Mouse (Mus musculus): ENCODE measurements around the gene Acot6. TPM values are rescaled to one million over a fixed set of nuclear protein-coding genes. Genes with fewer than 3 reads are reported as not detected.

Gene Acot6
- polyA plus RNA-seq, 1 experiment from 2014 or later = 1.1 TPM

DNA sequence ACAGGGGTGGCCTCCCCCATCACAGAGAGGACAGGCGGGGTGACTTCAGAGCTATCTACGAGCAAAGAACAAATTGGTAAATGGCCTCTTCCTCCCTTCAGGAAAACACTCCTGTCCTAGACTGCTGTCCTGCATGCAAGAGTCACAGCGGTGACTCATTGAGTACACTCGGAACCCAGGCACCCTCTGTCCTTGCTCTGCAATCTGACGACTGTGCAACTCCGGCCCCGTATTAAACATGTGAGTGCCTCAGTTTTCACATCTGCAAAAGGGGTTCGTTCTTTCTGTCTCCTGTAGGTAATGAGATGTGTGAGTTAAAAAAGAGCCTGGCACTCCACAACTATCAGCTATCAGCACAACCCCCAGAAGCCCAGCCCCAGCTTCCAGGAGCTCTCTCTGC, 60.0 kb downstream of the Acot6 start:
- Histone ChIP-seq H3K36me3 (ENCODE audit: control insufficient read depth, insufficient read depth, low read length) (peaks cover 31% of the 10 kb centered on the region), H3K4me3 (ENCODE audit: low read depth, low read length) (no peak overlapping the region), H3K4me2 (ENCODE audit: low read depth, severe bottlenecking) (no peak overlapping the region), H3K9ac (ENCODE audit: low read length) (no peak overlapping the region), H3K27ac (replicated peaks; ENCODE audit: low read depth, low read length) (no peak overlapping the region), H3K9me3 (ENCODE audit: control insufficient read depth, low read length) (no peaks in the 10 kb centered on the region), H3K27me3 (ENCODE audit: control insufficient read depth, insufficient read depth, low read length) (no peaks in the 10 kb centered on the region), H3K4me1 (ENCODE audit: control insufficient read depth, insufficient read depth, low read length) (peaks cover 5% of the 10 kb centered on the region; the same call in 1 of the 2 replicates)
- DNase-seq (ENCODE audit: low spot score) = no peak
- no peak for ATAC-seq (ENCODE audit: insufficient number of reproducible peaks, low FRiP score, low TSS enrichment, low read depth)
- 95% methylated on average over 8 of the region's 8 CpGs for WGBS

Other genes starting within 250 kb of the Acot6 start
- 37.6 and 38.0 TPM in 2 replicates for gene Numb, start 178.7 kb upstream of the Acot6 start, polyA plus RNA-seq (2014; fragmentation: Nextera tagmentation; extraction: Ambion mirVana)
- gene Riox1, start 150.0 kb upstream of the Acot6 start, polyA plus RNA-seq (2014; fragmentation: Nextera tagmentation; extraction: Ambion mirVana) = 19.1 and 20.1 TPM in 2 replicates
- gene Heatr4, start 115.8 kb upstream of the Acot6 start, polyA plus RNA-seq (2014; fragmentation: Nextera tagmentation; extraction: Ambion mirVana) = 0.06 TPM in 1 of 2 replicates, not detected in the other
- gene Acot2, start 112.8 kb upstream of the Acot6 start, polyA plus RNA-seq (2014; fragmentation: Nextera tagmentation; extraction: Ambion mirVana) = 15.0 and 15.2 TPM in 2 replicates
- gene Acot1, start 91.2 kb upstream of the Acot6 start, polyA plus RNA-seq (2014; fragmentation: Nextera tagmentation; extraction: Ambion mirVana) = 31.2 and 38.6 TPM in 2 replicates
- gene Acot4, start 62.3 kb upstream of the Acot6 start, polyA plus RNA-seq (2014; fragmentation: Nextera tagmentation; extraction: Ambion mirVana) = 0.08 and 0.10 TPM in 2 replicates
- gene Gm49366, start 61.7 kb upstream of the Acot6 start, polyA plus RNA-seq (2014; fragmentation: Nextera tagmentation; extraction: Ambion mirVana) = not detected in 2 replicates
- gene Acot3, start 48.5 kb upstream of the Acot6 start, polyA plus RNA-seq (2014; fragmentation: Nextera tagmentation; extraction: Ambion mirVana) = 0.27 and 0.55 TPM in 2 replicates
- not detected in 2 replicates for gene Acot5, start 31.3 kb upstream of the Acot6 start, polyA plus RNA-seq (2014; fragmentation: Nextera tagmentation; extraction: Ambion mirVana)
- gene Dnal1, start 13.7 kb downstream of the Acot6 start, polyA plus RNA-seq (2014; fragmentation: Nextera tagmentation; extraction: Ambion mirVana) = 6.1 TPM in 2 replicates
- 0.70 and 0.99 TPM in 2 replicates for gene Pnma1, start 47.8 kb downstream of the Acot6 start, polyA plus RNA-seq (2014; fragmentation: Nextera tagmentation; extraction: Ambion mirVana)
- 6.1 and 6.6 TPM in 2 replicates for gene Elmsan1, start 118.2 kb downstream of the Acot6 start, polyA plus RNA-seq (2014; fragmentation: Nextera tagmentation; extraction: Ambion mirVana)
- 11.5 and 14.0 TPM in 2 replicates for gene Ptgr2, start 184.6 kb downstream of the Acot6 start, polyA plus RNA-seq (2014; fragmentation: Nextera tagmentation; extraction: Ambion mirVana)
- 111 and 125 TPM in 2 replicates for gene Zfp410, start 216.2 kb downstream of the Acot6 start, polyA plus RNA-seq (2014; fragmentation: Nextera tagmentation; extraction: Ambion mirVana)